Mouse (Mus musculus) Patski (cell line): ENCODE results near the gene Ace3. TPM values are rescaled to one million over a fixed set of nuclear protein-coding genes. Genes with fewer than 3 reads are reported as not detected.

Experiments used
- ATAC-seq: fragments of 100-300 bp; one replicate; pipeline ENCODE4 v1.8.0; 2021
- CTCF ChIA-PET: fragments of 350-600 bp; sonication (Branson Sonifier 250); formaldehyde crosslinking; loops from one replicate; lab custom pipeline; 2022; ENCODE audit warnings: inconsistent platforms; lab: Charles Lee
- POLR2A ChIA-PET: fragments of 350-600 bp; sonication (Branson Sonifier 250); formaldehyde crosslinking; loops from one replicate; lab custom pipeline; 2022; ENCODE audit warnings: antibody characterized with exemption, inconsistent platforms; lab: Charles Lee
- DNase-seq: peaks from one replicate; pipeline ENCODE4 v3.0.0-alpha.2; 2011; ENCODE audit warnings: low read depth, low spot score
- H3K27me3 ChIP-seq: fragments of 371-371 bp; one replicate; pipeline ENCODE4 v1.5.1; 2021
- CTCF ChIP-seq: fragments of 100-300 bp; IDR thresholded peaks from one replicate; pipeline ENCODE4 v1.5.1; 2021
- in situ Hi-C: fragments of 300-500 bp; cut with MboI; formaldehyde crosslinking; loops from 3 replicates; pipeline ENCODE4 v1.11.1; 2018; ENCODE audit warnings: low pct_unique_long_range_greater_than_20kb, mixed read lengths
- polyA plus RNA-seq: library from polyadenylated mRNA; unstranded; gene quantifications from one replicate; pipeline ENCODE4 v1.2.3, GENCODE M21; 2021

Gene Ace3
- polyA plus RNA-seq, 1 experiment from 2014 or later: not detected

DNA sequence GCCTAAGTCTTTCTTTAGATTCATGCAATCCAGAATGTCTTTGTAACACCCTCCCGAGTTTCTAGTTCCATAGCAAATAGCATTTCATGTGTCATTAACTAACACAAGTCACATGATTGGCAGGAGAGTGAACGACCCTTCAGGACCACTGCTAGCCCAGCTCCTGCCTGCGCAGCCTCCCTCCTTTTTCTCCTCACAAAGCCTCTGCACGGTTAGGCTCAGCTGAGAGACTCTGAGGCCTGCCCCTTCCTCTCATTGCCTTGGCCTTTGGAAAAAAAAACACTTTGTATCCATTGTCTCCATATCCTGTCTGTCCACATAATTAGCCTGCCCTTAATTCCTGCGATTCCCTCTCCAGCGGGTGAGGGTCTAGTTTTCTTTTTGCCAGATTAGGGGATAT is 37.0 kb upstream of the Ace3 start:
- CTCF ChIA-PET: no interaction called here
- POLR2A ChIA-PET: no interaction called here
- DNase-seq (no peak), ATAC-seq (no peak)
- in situ Hi-C loops: no loop called here
- TF ChIP-seq CTCF: no peak
- H3K27me3 ChIP-seq: no peaks in the 10 kb centered on the region

DNA sequence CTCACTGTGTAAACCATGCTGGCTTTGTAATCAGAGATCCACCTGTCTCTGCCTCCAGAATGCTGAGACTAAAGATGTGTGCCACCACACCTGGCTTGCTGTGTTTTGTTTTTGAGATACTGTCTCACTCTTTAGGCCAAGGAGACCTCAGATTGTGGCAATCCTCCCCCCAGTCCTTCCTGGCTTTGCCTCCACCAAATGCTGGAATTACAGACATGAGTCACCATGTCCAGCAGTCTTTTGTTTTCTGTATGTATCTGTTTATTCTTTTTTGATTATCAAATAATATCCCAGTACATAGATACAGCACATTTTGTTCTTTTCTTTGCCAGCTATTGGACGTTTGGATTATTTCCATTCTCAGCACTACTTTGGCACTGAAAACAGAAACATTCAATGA is 35.9 kb upstream of the Ace3 start:
- CTCF ChIA-PET: no interaction called here
- H3K27me3 ChIP-seq: no peaks in the 10 kb centered on the region
- DNase-seq: no peak
- no peak for TF ChIP-seq CTCF
- POLR2A ChIA-PET: no interaction called here
- in situ Hi-C loops: no loop called here
- ATAC-seq: no peak

- ChIA-PET POLR2A (no interaction called here), CTCF (interaction anchor here (1.0 to 1.7 kb wide), 2 partner anchors 9 kb away, joined by 3 to 4 read pairs; no protein-coding TSS in a partner anchor)
- DNase-seq (no peak), ATAC-seq (no peak)
- no peaks in the 10 kb centered on the region for H3K27me3 ChIP-seq
- TF ChIP-seq CTCF: no peak
- in situ Hi-C loops: no loop called here
Measured at GRCm38 (mm10) chr11:105959355-105959754, 35.1 kb upstream of the Ace3 start.

DNA sequence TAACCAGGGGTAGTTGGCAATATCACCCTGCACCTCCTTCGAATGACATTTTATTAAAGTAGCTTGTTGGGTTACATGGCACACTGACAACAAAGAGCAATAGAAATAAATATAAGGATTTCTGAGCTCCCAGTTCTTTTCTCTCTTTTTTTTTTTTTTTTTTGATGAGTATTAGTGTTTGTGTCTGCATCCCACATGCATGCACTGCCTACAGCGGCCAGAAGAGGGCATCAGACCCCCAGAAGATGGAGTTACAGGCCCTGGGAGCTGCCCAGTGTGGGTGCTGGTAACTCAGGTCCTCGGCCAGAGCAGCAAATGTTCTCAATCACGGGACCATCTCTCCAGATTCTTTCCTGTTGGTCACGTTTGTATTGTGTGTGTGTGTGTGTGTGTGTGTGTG is 29.8 kb upstream of the Ace3 start:
- no peak for TF ChIP-seq CTCF
- ChIA-PET CTCF (interaction anchor here (1.2 kb wide), 1 partner anchor 20 kb away, joined by 3 read pairs; no protein-coding TSS in a partner anchor), POLR2A (no interaction called here)
- DNase-seq: no peak
- no peak for ATAC-seq
- peaks cover 19% of the 10 kb centered on the region for H3K27me3 ChIP-seq
- in situ Hi-C loops: loop anchor here (5.0 kb wide), 1 partner anchor 32 kb away; no protein-coding TSS in a partner anchor

DNA sequence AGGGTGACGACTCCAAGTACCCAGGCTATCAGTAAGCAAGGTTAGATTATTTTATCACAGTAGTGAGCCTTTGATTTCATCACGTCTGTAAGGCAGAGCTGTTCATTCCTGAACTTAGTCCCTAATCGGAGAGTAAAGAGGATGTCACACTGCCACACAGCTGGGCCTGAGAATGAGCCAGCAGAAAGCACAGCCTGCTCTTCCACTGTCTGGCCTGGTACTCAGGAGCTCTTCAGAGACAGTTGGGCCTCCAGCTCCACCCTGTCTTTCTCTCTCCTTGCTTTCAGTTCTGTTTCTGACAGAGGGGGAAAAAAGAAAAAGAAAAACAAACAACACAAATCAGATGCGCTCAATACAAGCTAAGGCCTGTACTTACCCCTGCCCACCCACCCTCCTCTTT is 28.2 kb upstream of the Ace3 start:
- ChIA-PET POLR2A (no interaction called here), CTCF (no interaction called here)
- in situ Hi-C loops: loop anchor here (5.0 kb wide), 1 partner anchor 34 kb away; no protein-coding TSS in a partner anchor
- DNase-seq (no peak), ATAC-seq (no peak)
- TF ChIP-seq CTCF: no peak
- peaks cover 19% of the 10 kb centered on the region for H3K27me3 ChIP-seq

- in situ Hi-C loops: loop anchor here (5.0 kb wide), 1 partner anchor 36 kb away; no protein-coding TSS in a partner anchor
- ChIA-PET POLR2A (interaction anchor here (0.6 to 1.1 kb wide), 2 partner anchors 59 to 725 kb away, joined by 3 to 4 read pairs; no protein-coding TSS in a partner anchor), CTCF (no interaction called here)
- no peak for TF ChIP-seq CTCF
- ATAC-seq: no peak
- no peak for DNase-seq
- peaks cover 28% of the 10 kb centered on the region for H3K27me3 ChIP-seq
Measured at GRCm38 (mm10) chr11:105967741-105968574, 26.5 kb upstream of the Ace3 start, which contains the start of gene Ace. TSS of gene Ace (plus strand) at chr11:105967945.

DNA sequence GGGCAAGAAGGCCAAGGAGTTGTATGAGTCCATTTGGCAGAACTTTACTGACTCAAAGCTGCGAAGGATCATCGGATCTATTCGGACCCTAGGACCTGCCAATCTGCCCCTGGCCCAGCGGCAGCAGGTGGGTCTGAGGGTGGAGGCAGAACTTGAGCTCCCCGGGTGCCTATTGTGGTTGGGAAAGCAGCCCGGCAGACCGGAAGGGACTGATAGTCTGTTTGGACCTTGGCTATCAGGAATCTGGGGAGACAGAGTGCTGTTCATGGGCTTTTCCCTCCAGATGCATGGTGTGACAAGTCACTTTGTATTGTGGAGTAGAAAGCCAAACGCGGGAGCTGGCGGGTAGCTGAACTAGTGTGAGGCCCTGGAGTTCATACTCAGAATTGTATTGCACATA is 25.5 kb upstream of the Ace3 start:
- H3K27me3 ChIP-seq: peaks cover 30% of the 10 kb centered on the region
- CTCF ChIA-PET: interaction anchor here (0.8 kb wide), 1 partner anchor 9 kb away, joined by 3 read pairs; no protein-coding TSS in a partner anchor
- ATAC-seq: no peak
- TF ChIP-seq CTCF: no peak
- in situ Hi-C loops: loop anchor here (5.0 kb wide), 1 partner anchor 37 kb away; no protein-coding TSS in a partner anchor
- POLR2A ChIA-PET: interaction anchor here (1.1 kb wide), 1 partner anchor 58 kb away, joined by 4 read pairs; no protein-coding TSS in a partner anchor
- no peak for DNase-seq

DNA sequence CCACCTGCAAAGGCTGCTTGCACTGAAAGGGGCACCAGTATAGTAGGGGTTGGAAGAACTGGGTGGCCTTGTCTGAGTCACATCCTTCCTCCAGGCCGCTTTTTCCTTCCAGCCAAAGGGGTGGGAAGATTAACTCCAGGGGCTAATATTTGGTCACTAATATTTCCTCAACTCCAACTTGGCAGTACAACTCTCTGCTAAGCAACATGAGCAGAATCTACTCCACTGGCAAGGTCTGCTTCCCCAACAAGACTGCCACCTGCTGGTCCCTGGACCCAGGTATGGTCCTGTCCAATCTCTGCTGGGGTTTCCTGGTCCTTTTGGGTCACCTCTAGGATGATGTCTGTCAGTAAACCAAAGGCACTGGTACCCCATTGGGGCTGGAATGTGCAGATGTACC is 25.0 kb upstream of the Ace3 start:
- POLR2A ChIA-PET: no interaction called here
- ATAC-seq (no peak), DNase-seq (no peak)
- in situ Hi-C loops: loop anchor here (5.0 kb wide), 1 partner anchor 37 kb away; no protein-coding TSS in a partner anchor
- CTCF ChIA-PET: no interaction called here
- H3K27me3 ChIP-seq: peaks cover 33% of the 10 kb centered on the region
- TF ChIP-seq CTCF: no peak

GRCm38 (mm10) chr11:105974593-105974992 is 19.9 kb upstream of the Ace3 start:
- in situ Hi-C loops: no loop called here
- ATAC-seq (no peak), DNase-seq (no peak)
- CTCF ChIA-PET: no interaction called here
- POLR2A ChIA-PET: no interaction called here
- peaks cover 14% of the 10 kb centered on the region for H3K27me3 ChIP-seq
- no peak for TF ChIP-seq CTCF

DNA sequence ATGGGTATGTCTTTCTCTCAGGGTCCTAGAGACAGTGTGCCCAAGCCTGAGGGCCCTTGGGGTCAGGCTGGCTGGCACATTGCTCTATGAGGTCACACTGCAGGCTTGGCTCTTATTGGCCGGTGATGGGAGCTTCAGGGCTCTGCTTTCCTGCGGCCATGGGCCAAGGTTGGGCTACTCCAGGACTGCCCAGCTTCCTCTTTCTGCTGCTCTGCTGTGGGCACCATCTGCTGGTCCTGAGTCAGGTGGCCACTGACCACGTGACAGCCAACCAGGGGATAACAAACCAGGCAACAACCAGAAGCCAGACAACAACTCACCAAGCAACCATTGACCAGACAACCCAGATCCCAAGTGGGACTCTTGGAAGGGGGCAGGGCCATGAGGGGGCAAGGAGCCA is 19.4 kb upstream of the Ace3 start:
- ATAC-seq (no peak), DNase-seq (no peak)
- in situ Hi-C loops: no loop called here
- ChIA-PET POLR2A (no interaction called here), CTCF (no interaction called here)
- no peak for TF ChIP-seq CTCF
- H3K27me3 ChIP-seq: peaks cover 17% of the 10 kb centered on the region

- ATAC-seq: no peak
- in situ Hi-C loops: no loop called here
Measured at GRCm38 (mm10) chr11:105975636-105976035, 18.8 kb upstream of the Ace3 start.

More at GRCm38 (mm10) chr11:105975636-105976035, 18.8 kb upstream of the Ace3 start:
- CTCF ChIA-PET: no interaction called here
- POLR2A ChIA-PET: no interaction called here
- no peak for TF ChIP-seq CTCF
- H3K27me3 ChIP-seq: peaks cover 18% of the 10 kb centered on the region
- no peak for DNase-seq
